Mouse (Mus musculus) lung, adult 2 months (tissue): ENCODE data around the gene Gcsam.

Experiments used
- CTCF ChIP-seq: fragments of 200-500 bp; IDR thresholded peaks from 2 replicates; pipeline ENCODE4 v1.5.1; 2011; ENCODE audit warnings: mild to moderate bottlenecking, low read length, control low read depth; ENCODE audit not compliant: insufficient read depth
- POLR2A ChIP-seq: fragments of 200-500 bp; IDR thresholded peaks from 2 replicates; pipeline ENCODE4 v1.6.1; 2011; ENCODE audit warnings: low read depth, mild to moderate bottlenecking, control low read depth, low read length, borderline replicate concordance; ENCODE audit errors: extremely low read depth

DNA sequence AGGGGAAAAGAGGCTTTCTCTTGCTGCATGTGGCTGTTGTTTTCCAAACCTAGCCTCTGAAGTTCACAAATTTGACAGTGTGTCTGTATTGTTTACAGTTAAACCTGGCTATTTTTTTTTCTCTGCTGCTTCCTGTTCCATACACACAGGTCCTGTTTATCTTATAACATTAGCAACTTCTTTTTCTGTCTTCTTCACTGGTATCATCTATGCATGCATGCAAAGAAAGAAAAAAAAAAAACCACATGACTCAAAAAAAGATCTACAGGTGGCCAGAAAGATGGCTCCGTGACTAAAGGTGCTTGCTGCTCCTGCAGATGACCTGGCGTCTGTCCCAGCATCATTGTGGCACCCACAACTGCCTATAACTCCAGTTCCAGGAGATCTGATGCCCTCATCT is 15.2 kb downstream of the Gcsam start:
- no peak for TF ChIP-seq CTCF
- TF ChIP-seq POLR2A: no peak
